Mouse (Mus musculus): ENCODE data around the gene Sapcd1.
"Not testable (repeated sequence)": the region's sequence is repeated elsewhere in the genome, so short reads cannot be mapped to it uniquely, and the experiment has no call there.

Gene Sapcd1

DNA sequence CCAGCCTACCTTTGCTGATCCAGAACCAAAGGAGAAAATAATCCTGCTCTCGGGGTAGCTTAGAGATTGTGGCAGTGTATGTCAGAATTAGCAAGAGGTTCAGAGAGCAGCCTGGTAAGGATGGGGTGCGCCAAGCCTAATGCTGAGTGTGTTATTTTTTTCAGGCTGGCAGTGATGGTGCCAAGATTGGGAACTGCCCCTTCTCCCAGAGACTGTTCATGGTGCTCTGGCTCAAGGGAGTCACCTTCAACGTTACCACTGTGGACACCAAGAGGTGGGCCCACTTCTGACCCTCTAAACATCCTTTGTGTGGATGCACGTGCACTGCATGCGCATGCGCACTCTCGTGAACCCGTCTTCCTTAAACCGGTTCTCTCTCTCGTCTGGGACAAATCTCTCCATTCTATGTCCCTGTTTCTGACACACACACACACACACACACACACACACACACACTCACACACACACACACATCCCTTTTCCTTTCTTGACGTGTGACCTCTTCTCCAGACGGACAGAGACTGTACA, 24.5 kb upstream of the Sapcd1 start:
- no peak for DNase-seq (ENCODE audit: low spot score in 2 of 2)

- peak; percentile 92 to 95 for DNase-seq (ENCODE audit: low spot score in 2 of 2)
These were observed 23.6 kb upstream of the Sapcd1 start for GRCm38 (mm10) chr17:35051156-35052086.

DNA sequence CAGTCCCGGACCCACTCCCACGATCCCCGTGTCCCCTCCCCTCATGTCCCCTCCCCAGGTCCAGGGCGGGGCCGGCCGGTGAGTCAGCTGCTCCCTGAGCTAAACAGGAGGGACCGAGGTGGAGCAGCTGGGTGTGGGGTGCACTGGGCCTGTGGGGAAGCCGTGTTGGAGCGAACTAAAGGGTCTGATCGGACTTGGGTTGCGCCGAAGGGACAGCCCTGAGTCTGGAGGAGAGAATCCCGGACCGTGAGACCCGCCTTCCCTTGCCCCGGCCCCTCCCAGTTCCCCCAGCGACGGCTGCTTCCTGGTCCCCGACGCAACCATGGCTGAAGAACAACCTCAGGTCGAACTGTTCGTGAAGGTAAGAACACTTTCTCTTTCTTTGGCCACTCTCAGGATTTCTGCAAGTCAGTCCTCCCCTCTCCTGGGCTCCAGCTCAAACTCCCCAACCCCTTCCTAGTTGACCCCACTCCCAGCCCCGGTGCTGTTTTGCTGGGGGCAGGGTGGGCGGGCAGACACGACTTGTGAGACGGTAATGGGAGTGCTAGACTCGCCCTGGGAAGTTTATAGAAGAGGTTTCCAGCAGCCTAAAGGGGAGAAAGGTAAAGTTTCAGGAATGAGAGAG, 22.4 kb upstream of the Sapcd1 start:
- DNase-seq (ENCODE audit: low spot score in 2 of 2) = peak; percentile 85 to 86

DNA sequence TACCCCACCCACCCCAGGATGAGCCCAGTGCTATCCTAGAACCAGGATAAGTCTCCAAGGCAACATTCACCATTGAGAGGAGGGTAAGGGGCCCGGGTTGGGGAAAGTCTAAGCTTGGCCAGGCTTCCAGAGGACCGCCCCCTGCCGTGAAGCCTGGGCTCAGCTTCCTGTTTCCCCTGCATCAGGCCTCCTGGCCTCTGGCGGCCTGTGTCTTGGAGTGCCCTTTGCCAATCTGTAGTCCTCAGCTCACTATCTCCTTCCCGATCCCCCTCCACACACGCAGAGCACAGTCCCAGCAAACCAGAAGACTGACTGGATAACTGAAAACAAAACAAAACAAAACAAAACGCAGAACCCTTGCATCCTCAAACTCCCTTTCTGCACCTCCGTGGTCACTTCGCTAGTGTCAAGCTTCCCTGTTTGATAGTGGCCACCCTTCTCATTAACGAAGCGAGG, 21.8 kb upstream of the Sapcd1 start, which contains the start of gene Clic1:
Gene Clic1, plus strand, starts transcription at position 406 of the 456 bp plus-strand sequence.
- DNase-seq (ENCODE audit: low spot score in 2 of 2) = peak; percentile 57 to 63

- no peak for DNase-seq (ENCODE audit: low spot score in 2 of 2)
These were observed 21.2 kb upstream of the Sapcd1 start for GRCm38 (mm10) chr17:35048932-35049440.

- no peak for DNase-seq (ENCODE audit: low spot score in 2 of 2)
These were observed 20.5 kb upstream of the Sapcd1 start for GRCm38 (mm10) chr17:35048149-35048931.

DNA sequence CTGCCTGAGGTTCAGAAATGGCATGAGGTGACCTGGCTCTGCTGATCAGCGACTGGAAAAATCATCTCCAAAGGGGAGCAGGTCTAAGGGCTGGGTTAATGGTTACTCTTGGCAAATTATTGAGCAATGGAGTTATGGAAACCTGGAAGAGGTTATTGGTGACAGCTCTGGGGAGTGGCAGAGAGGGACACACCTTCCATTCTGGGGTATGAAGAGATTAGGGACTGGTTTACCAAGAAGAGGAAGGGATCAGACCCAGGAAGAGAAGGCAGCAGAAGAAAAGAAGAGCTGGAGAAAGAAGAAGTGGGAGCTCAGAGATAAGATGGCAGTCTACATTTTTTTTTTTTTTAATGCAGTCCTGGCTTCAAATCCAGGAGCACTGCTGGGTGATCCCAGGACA, 19.9 kb upstream of the Sapcd1 start:
- no peak for DNase-seq (ENCODE audit: low spot score in 2 of 2)

DNA sequence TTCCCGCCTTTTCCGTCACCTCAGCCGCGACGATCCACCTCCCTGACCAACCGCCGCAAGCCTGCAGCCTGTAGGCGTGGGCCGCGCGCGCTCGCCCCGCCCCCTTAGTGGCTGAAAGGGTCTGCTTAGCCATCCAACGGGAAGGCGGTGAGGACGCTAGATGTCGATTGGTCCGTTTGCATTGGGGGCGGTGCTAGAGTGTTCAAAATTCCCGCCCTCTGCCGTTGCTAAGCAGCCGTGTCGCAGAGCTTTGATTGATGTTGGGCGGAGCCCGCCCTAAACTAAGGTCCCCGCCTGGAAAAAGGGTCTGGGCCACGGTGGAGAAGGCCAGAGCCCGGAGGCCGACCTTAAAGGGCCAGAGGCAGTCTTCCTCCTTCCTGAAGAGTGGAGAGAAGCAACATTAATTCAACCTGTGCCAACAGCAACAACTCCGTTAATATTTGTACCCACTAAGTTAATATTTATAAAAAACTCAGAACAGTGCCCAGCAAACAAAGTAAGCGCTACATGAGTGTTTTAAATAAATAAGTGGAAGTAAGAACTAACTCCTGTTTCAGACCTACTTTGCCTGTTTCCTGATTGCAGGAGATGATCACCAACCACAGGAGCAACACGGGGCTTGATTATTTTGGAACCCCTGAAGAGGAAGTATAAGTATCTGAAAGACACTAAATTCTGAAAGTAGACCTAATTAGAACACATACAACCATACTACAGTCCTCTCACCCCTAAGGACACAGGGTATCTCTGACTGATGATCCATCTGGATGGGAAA, 19.1 kb upstream of the Sapcd1 start, which contains the start of gene Msh5:
Gene Msh5, minus strand, starts transcription at position 65 of the 775 bp plus-strand sequence.
- DNase-seq (ENCODE audit: low spot score in 2 of 2) = peak; percentile 97 to 98

DNA sequence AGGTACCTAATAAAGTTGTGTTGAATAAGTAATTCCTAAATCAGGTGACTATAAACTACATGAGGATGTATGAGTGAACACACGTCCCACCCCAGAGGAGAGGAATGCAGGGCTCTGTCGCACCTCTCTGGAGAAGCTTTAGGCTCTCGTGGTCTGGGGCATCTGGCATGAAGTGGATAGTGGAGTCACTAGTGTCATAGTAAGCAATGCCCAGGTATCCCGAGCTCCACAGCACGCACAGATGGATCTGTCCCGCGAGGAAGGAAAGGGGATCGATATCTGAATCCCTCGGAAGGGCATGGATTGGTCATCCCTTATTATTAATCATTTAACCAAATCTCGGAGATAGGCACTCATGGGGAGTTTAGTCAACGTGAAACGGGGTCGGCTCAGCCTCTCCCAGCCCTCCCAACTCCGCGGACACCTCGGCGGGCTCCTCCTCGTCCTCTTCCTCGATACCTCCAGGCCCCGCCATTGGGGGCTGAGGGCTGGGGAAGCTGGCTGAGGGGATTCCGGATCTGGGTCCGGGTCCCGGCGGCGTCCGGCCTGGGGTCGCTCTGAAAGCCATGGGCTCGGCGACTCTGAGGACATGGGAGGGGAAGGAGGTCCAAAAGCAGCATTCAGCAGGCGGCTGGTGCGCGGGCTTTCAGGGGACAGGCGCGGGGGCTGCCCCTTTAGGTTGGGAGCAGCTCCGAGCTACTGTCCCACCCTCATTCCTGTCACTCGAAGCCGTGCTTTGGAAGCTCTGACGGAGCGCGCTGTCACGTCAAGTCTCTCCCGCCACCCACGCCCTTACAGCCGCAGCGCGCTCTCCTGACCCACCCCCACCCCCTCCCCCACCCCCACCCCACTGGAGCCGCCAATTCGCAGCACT, 18.2 kb upstream of the Sapcd1 start:
- DNase-seq (ENCODE audit: low spot score in 2 of 2) = no peak

DNA sequence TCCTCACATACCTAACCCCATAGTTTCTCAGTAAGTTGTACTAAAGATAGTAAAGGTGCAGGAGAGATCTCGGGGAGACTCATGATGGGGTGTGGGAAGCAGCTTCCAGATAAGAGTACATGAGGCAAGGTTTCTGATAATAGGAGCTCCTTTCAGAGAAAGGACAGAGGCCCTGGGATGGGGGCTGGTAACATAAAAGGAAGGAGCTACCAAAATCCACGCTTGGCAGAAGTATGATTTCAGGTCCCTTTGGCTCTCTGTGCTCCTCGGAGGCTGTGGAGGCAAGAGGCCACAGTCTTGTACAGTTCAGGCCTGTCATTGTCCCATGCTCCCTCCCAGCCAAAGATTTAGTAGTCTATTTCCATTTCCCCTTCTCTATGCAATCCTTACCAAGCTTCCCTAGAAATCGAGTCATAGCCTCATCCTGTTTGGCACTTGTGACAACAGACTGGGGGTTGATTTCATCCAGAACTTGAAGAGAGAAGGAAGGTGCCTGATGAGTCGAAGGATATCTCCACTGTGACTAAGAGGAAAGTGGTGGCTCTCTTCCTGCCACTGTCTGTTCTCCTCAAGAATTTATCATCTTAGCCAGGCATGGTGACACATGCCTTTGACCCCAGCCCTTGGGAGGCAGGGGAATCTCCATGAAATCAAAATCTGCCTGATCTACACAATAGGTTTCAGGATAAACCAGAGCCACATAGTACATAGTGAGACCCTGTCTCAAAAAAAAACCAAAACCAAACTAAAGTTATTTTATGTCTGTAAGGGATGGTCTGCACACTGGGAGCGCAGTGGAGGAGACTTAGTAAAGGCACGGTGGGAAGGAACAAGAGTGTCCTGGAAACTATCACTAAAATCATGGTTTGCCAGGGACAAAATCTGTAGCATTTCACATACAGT, 17.3 kb upstream of the Sapcd1 start:
- DNase-seq (ENCODE audit: low spot score in 2 of 2) = no peak

- DNase-seq (ENCODE audit: low spot score in 2 of 2) = no peak
These were observed 16.0 kb upstream of the Sapcd1 start for GRCm38 (mm10) chr17:35043794-35044193.

DNA sequence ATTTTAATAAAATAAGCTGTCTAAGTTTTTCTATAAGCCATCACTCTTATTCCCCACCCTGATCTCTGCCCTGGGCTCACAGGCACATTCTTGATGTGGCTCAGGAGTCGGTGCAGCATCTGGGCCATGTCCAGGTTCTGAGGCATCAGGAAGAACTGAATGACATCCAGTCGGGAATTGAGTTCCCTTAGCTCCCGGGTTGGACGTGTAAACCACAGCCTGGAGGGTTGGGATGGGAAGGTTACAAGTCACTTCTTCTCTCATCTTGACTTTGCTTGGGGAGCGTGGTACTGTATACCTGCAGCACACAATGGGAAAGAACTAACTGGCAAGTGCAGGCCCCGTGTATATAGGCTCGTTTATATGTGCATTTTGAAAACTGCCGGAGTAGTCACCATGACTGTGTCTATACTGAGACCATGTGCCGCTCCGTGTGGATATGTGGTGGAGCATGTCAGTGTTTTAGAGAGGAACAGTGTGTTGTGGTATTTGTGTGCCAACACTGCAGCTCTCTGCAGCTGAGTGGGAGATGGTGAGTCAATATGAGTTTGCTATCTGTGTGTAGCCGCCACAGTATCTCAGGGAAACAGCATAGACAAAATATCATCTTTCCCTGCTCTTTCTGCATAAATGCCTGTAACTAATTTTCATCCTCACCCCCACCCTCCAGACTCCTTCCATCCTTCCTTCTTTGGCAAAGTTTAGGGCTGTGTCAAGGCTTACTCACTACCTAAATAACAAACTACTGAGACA, 11.5 kb upstream of the Sapcd1 start:
- no peak for DNase-seq (ENCODE audit: low spot score in 2 of 2)

DNA sequence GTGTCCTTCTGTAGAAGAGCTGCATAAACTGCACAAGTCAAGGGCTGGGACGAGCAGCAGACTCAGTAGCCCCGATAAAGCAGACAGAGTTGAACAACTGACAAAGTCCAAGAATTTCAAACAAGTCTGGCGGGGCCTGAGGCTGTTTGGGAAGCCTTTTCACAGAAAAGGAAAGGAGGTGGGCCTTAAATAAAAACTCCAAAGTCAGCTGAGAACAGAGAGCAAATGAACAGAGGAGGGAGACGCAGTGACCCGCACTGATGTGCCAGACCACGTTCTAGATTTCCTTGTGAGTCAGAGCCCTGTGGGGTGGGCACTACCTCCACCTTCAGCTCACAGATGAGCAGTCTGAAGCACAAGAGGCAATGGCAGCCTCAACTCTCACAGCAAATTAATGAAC, 7.1 kb upstream of the Sapcd1 start:
- DNase-seq (ENCODE audit: low spot score in 2 of 2) = no peak

DNA sequence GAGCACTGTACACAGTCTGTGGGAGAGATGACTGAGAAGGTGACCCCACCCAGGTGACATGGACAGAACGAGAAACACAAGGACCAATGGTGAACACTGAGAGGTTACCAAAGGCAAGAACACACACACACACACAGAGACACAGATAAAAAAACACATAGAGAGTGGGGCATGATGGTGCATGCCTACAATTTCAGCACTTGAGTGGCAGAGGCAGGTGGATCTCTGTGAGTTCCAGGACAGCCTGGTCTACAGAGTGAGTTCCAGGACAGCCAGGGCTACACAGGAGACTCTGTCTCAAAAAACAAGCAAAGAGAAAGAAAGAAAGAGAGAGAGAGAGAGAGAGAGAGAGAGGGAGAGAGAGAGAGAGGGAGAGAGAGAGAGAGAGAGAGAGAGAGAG, 5.9 kb upstream of the Sapcd1 start:
- not testable (repeated sequence) for DNase-seq (ENCODE audit: low spot score in 2 of 2)

- no peak for DNase-seq (ENCODE audit: low spot score in 2 of 2)
These were observed 4.6 kb upstream of the Sapcd1 start for GRCm38 (mm10) chr17:35032323-35032870.

DNA sequence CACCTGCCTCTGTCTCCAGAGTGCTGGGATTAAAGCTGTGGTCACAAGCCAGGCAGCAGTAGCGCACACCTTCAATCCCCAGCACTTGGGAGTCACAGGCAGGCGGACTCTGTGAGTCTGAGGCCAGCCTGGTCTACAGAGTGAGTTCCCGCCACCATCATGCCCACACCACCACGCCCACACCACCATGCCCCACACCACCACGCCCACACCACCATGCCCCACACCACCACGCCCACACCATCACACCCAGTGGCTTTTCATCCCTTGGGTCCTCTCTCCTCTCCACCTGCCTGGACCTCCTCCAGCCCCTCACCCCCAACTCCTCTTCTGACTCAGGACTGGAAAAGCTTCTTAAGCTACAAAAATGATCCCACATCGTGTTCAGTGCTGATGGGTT, 4.1 kb upstream of the Sapcd1 start:
- no peak for DNase-seq (ENCODE audit: low spot score in 2 of 2)

GRCm38 (mm10) chr17:35031272-35031671, 3.5 kb upstream of the Sapcd1 start:
- DNase-seq (ENCODE audit: low spot score in 2 of 2) = no peak

All from heart, adult 9 months (tissue).